Mouse (Mus musculus) urinary bladder, adult 18-20 months (tissue): ENCODE measurements at regions not wholly inside any gene's neighbourhood (a gene's known extent, or its start where the extent isn't known, plus 50 kb on each side); places are given as distances from the start of the nearest gene placed in this dataset.

Experiments
- DNase-seq, 2 experiments: peaks; one replicate each; pipeline ENCODE4 v3.0.0; 2022; ENCODE audit warnings: low spot score in 2 of 2, mixed read lengths in 2 of 2

DNA sequence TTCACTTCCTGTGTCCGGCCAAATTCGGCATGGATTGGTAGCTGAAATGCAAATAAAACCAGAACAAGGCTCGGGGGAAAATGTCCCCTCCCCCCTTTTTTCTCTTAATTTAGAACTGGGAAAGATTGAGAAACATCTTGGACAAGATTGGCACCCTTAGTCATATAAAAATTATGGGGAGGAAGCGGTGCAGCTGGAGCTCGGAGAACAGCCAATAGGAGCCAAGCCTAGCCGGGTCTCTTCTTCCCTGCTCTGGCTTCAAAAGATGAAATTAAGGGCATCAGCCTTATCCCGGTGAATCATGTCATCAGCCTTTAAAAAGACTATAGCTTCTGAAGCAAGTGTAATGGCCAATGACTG is 213.3 kb upstream of the Amigo2 start:
- no peak for DNase-seq

DNA sequence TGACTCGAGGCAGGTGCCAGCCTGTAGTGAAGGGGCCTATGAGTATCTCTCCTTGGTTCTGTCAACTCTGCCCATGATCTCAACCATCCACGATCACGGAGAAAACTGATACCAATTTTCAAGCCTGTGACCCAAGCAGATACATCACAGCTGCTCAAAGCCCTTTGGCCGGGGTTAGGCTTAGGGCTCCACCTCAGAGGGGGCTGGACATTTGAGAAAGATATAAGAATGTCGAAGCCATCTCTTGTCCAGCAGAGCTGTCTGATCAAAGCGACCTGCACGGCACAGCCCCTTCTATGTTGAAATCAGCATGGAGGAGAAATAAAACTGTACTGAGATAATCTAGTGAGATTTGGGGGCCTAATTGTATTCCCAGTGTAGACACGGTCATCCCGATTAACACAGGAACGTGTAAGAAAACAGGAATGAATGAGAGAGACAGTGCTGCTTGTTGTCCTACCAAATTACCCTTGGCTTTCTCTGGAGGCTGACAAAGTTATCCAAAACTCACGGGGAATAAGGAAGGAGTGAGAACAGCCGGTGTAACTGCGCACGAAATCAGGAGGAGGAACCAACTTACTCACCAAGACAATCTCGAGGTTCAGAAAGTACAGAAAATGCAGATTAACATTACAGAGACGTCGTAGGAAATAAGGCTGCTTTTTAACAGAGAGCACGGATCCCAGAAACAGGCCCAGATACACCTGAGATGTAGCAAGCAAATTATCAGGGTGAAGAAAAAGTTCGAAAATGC is 212.7 kb upstream of the Amigo2 start:
- no peak for DNase-seq

DNA sequence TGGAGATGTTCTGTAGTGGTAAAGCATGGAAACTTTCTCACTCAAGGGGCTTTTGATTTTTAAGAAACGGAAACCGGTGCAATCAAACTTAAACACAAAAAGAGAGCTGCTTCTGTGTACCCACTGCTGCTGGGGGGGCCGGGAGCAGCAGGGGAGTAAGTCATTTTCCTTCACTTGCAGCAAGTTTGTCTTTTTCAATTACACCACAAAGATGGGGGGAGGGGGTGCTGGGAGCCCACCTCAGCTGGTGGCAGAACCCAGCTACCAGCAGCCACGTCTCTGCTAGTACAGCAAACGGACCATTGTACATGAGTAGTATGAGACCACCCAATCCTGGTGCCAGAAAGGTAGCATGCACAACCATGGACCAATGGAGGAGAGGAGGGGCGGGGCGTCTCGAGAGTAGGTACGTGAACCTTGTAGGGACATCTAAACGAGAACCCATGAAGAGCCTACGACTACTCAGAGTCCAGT is 211.7 kb upstream of the Amigo2 start:
- DNase-seq: no peak

DNA sequence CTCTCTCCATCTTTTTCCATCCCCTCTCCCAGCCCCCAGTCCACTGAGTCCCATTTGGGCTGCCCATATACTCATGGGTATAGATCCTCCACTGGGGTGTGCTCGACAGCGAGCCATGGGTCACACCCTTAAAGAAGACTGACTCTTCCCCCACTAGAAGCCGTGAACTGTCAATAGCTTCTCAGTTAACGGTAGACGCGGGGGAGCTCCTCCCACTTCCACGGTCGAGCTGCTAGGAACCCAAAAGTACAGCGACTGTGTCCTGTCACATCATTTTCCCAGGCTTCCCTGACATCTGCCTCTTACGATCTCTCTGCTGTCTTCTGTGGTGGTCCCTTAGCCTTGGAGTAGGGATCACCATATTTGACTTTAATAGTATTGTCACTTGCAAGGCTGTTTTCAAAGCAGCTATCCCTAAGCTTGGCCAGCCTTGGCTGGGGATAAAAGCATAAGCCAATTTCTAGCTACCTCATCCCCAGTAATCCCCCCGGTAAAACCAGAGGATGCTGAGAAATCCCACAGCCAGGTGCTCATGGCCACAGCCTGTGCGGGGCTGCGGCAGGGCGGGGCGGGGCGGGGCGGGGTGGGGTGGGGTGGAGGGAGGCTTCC is 211.2 kb upstream of the Amigo2 start:
- DNase-seq: no peak

DNA sequence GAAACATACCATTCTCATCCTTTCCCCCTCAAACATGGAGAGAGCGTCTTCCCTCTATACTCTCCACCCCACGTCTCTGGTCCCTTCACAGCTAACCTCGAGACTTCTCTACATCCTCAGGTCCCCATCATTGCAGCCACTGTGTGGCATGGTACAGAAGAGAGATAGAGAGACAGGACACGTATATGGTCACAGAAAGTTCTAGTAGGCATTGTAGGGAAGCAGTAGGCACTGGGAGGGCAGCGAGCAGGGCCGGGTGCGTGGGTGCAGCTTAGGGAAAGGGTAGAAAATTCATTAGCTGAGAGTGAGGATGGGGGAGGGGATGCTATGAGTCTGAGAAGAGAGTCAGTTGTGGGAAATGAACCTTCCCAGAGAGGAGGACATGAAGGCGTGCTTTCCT is 210.4 kb upstream of the Amigo2 start:
- no peak for DNase-seq

DNA sequence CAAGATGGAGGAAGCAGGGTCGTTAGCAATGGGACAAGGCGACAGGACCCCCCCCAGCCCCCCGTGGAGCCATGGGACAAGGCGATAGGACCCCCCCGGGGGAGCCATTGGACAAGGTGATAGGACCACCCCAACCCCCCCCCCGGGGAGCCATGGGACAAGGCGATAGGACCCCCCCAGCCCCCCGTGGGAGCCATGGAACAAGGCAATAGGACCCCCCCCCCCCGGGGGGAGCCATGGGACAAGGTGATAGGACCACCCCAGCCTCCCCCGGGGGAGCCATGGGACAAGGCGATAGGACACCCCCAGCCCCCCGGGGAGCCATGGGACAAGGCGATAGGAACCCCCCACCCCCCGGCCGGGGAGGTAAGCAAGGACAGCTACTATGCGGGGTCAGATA is 209.9 kb upstream of the Amigo2 start:
- DNase-seq: no peak

DNA sequence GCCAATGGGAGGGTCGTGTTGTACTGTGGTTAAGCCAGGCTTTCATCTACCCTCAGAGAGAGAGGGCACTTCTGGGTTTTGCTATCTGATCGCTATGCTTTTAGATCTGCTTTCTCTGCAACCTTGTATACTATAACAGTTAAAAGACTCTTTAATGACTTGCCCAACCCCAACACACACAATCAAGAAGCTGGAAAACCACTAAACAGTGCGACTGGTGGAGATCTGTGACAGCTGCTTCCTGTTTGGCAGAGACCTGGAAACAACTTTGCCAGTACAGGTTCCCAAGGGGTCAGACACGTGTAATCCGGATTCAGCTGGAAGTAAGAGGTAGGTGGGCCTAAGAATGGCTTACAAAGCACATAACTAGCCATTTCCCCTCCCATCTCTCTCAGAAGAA is 208.6 kb upstream of the Amigo2 start:
- no peak for DNase-seq

DNA sequence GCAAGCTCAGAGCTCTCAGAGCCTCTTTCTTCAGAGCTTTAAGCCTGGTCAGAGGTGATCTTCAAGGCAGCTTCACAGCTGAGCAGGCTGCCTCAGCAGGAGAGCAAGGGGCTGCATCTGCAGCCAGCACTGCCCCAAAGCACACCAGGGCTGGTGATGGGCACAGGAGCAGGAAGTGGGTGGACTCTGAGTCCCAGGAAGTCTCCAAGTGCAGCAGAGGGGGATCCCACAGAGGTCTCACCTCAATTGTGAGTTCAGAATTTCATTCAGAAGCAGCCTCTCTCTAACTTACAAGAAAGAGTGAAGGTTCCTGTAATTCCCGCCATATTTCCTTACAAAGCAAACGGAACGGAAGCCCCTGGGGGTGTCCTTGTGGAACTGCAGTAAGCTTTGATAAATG is 202.6 kb upstream of the Amigo2 start:
- no peak for DNase-seq

DNA sequence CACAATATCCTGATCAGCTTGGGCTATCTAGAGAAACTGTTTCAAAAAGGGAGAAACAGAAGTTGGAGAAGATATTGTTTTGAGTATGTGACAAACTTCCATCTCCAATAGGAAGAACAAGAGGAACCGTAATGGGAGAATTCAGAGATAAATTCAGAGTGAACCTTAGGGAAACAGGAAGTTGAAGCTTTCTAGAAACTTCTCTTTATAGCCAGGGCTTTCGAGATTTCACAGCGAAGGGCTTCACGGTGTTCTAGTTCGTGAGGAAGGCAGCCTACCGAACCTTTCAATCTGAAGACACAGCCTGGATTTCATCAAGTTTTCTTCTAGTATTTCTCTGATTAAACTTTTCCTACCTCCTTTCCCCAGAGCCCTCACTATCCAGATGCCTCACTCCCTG is 201.9 kb upstream of the Amigo2 start:
- DNase-seq: no peak

DNA sequence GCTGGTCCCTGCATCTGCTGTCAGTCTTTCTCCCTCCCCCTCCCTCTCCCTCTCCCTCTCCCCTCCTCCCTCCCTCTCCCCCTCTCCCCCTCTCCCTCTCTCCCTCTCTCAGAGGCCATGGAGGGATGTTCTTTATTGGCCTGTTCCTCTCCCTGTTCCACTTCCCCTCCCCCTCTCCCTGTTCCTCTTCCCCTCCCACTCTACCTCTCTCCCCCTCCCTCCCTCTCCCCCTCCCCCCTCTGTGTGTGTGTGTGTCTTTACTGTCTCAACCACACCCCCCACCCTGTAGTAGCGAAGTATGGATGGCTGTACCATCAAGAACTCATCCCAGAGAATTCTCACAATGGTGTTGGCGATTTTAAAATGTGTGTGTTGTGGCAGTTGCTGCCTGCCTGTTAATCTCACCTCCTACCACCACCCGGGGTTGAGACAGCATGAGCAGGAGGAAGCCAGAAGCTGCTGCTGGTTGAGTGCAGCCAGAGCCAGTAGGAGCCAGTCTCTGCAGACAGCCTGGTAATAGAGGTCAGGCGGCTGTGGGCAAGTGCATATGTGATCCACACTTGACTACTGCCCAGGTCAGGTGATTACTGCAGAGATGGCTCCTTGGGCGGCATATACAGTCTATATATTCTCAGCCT is 201.3 kb upstream of the Amigo2 start:
- DNase-seq: no peak

DNA sequence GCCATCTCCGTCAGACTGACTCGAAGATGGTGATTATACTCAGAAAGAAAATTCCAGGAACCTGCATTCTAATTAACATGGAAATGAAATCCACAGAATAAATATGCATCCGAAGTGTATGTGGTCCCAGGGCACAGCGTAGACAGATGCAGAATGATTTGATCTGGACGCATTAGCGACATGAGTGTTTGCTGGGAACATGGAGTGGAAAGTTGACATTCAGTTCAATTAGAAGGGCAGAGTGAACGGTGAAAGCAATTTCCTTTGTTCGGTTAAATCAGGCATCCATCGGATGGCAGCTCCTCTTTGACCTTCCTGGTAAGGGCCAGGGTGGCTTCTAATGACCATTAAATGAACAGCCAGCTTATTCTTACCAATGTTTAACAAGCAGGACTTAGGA is 199.1 kb upstream of the Amigo2 start:
- DNase-seq: no peak

DNA sequence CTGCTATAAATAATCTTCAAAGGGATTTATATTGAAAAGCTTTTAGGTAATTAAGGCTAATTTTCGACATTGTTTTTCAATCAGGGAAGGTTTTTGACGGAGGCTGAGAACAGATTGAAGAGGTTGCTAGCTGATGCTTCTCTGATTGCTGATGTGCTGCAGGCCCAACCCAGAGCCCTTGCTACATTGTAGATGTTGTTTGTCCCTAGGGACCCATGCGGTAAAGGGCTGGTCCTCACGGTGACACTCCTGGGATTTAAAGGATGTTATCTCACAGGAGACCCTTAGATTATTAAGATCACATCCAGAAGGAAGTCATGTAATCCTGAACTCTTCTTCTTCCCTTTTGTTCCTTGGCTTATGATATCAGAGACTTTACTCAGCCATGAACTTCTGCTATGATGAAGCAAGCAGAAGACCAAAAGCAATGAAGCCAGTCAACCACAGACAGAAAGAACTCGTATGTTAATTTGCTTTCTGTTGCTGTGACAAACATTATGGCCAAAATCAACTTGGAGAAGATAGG is 191.2 kb upstream of the Amigo2 start:
- DNase-seq: no peak
